Mouse (Mus musculus) heart, embryonic 12.5 days (tissue): ENCODE results near the gene Ahctf1. TPM values are rescaled to one million over a fixed set of nuclear protein-coding genes. Genes with fewer than 3 reads are reported as not detected.

Source experiments
- ATAC-seq: fragments of 200-750 bp; cut with Nextera tagmentation; 2 replicates; pipeline ENCODE4 v1.8.0; 2017; ENCODE audit warnings: moderate TSS enrichment, moderate library complexity; ENCODE audit not compliant: insufficient number of reproducible peaks, low FRiP score
- H3K27ac ChIP-seq: fragments of 300-500 bp; sonication (generic); 2 replicates; pipeline ENCODE4 v1.5.1; 2016; ENCODE audit warnings: mild to moderate bottlenecking, moderate library complexity; ENCODE audit not compliant: poor library complexity, severe bottlenecking
- H3K27me3 ChIP-seq: fragments of 300-500 bp; sonication (generic); replicated peaks from 2 replicates; pipeline ENCODE4 v1.6.1; 2016; ENCODE audit warnings: mild to moderate bottlenecking, moderate library complexity
- H3K36me3 ChIP-seq: fragments of 300-500 bp; sonication (generic); 2 replicates; pipeline ENCODE4 v1.6.1; 2016; ENCODE audit warnings: mild to moderate bottlenecking, moderate library complexity
- H3K4me1 ChIP-seq: fragments of 300-500 bp; sonication (generic); replicated peaks from 2 replicates; pipeline ENCODE4 v1.6.1; 2016; ENCODE audit warnings: mild to moderate bottlenecking
- H3K4me2 ChIP-seq: fragments of 300-500 bp; sonication (generic); 2 replicates; pipeline ENCODE4 v1.6.1; 2016; ENCODE audit warnings: mild to moderate bottlenecking, moderate library complexity
- H3K4me3 ChIP-seq: fragments of 300-500 bp; sonication (generic); 2 replicates; pipeline ENCODE4 v1.5.1; 2016; ENCODE audit warnings: mild to moderate bottlenecking
- H3K9ac ChIP-seq: fragments of 300-500 bp; sonication (generic); 2 replicates; pipeline ENCODE4 v1.6.1; 2016; ENCODE audit warnings: mild to moderate bottlenecking, moderate library complexity
- H3K9me3 ChIP-seq: fragments of 300-500 bp; sonication (generic); replicated peaks from 2 replicates; pipeline ENCODE4 v1.6.1; 2016; ENCODE audit warnings: mild to moderate bottlenecking, moderate library complexity
- WGBS: fragments of 180-500 bp; shearing (Covaris S2); methylation state at CpG from one replicate; pipeline ENCODE4 v1.1.7; 2016; 5-methylcytosine and 5-hydroxymethylcytosine counted together
- polyA plus RNA-seq: library from polyadenylated mRNA; unstranded; fragments of >200 nt; fragmentation: Nextera tagmentation; extraction: Ambion mirVana; gene quantifications from 2 replicates; pipeline ENCODE4 v1.2.1, GENCODE M21; 2016

Gene Ahctf1
- polyA plus RNA-seq, 1 experiment from 2014 or later = 22.5 TPM

GRCm38 (mm10) chr1:179712658-179713057 lies 90.8 kb downstream of the Ahctf1 start:
- Histone ChIP-seq H3K4me3 (no peak overlapping the region), H3K27ac (no peak overlapping the region), H3K9me3 (0 out of 2 replicates have a peak, but pooled peaks cover 4% of the 10 kb centered on the region), H3K4me2 (no peak overlapping the region), H3K27me3 (no peaks in the 10 kb centered on the region), H3K4me1 (no peaks in the 10 kb centered on the region), H3K9ac (no peak overlapping the region), H3K36me3 (no peaks in the 10 kb centered on the region)
- WGBS = 78% methylated on average over 7 of the region's 7 CpGs
- no peak for ATAC-seq

GRCm38 (mm10) chr1:179710739-179711138 lies 92.7 kb downstream of the Ahctf1 start:
- 76% methylated on average over 5 of the region's 5 CpGs for WGBS
- no peak for ATAC-seq
- 0 out of 2 replicates have a peak, but pooled peaks cover 4% of the 10 kb centered on the region for H3K9me3 ChIP-seq

GRCm38 (mm10) chr1:179709390-179709789 lies 94.1 kb downstream of the Ahctf1 start:
- Histone ChIP-seq H3K27me3 (no peaks in the 10 kb centered on the region), H3K4me3 (no peak overlapping the region), H3K9ac (no peak overlapping the region), H3K9me3 (no peaks in the 10 kb centered on the region), H3K4me1 (no peaks in the 10 kb centered on the region), H3K36me3 (no peaks in the 10 kb centered on the region), H3K4me2 (no peak overlapping the region), H3K27ac (no peak overlapping the region)
- WGBS = 70% methylated on average over 6 of the region's 6 CpGs
- no peak for ATAC-seq

More at GRCm38 (mm10) chr1:179710739-179711138, 92.7 kb downstream of the Ahctf1 start:
- no peaks in the 10 kb centered on the region for H3K27me3 ChIP-seq
- H3K36me3 ChIP-seq = no peaks in the 10 kb centered on the region
- H3K4me2 ChIP-seq = no peak overlapping the region
- H3K27ac ChIP-seq = no peak overlapping the region
- H3K9ac ChIP-seq = no peak overlapping the region
- H3K4me1 ChIP-seq = no peaks in the 10 kb centered on the region
- H3K4me3 ChIP-seq = no peak overlapping the region

GRCm38 (mm10) chr1:179705154-179705553 lies 98.3 kb downstream of the Ahctf1 start:
- Histone ChIP-seq H3K9ac (no peak overlapping the region), H3K4me1 (peaks cover 5% of the 10 kb centered on the region; the same call in 1 of the 2 replicates), H3K4me2 (no peak overlapping the region), H3K36me3 (no peaks in the 10 kb centered on the region), H3K4me3 (no peak overlapping the region), H3K9me3 (no peaks in the 10 kb centered on the region), H3K27ac (no peak overlapping the region), H3K27me3 (no peaks in the 10 kb centered on the region)
- WGBS = 84% methylated on average over 6 of the region's 6 CpGs
- ATAC-seq = no peak

- no peaks in the 10 kb centered on the region for H3K36me3 ChIP-seq
- H3K9ac ChIP-seq = no peak overlapping the region
- no peak for ATAC-seq
- no peak overlapping the region for H3K27ac ChIP-seq
- no peaks in the 10 kb centered on the region for H3K27me3 ChIP-seq
- no peak overlapping the region for H3K4me3 ChIP-seq
- peaks cover 5% of the 10 kb centered on the region; the same call in 1 of the 2 replicates for H3K4me1 ChIP-seq
- 38% methylated on average over 3 of the region's 3 CpGs for WGBS
- H3K9me3 ChIP-seq = no peaks in the 10 kb centered on the region
- H3K4me2 ChIP-seq = no peak overlapping the region
Measured at GRCm38 (mm10) chr1:179704150-179704549, 99.3 kb downstream of the Ahctf1 start.

Other genes with a start within 250 kb of the Ahctf1 start
- 86.9 and 91.4 TPM in 2 replicates for gene Sccpdh, start 135.5 kb downstream of the Ahctf1 start, polyA plus RNA-seq
- gene Kif28, start 58.4 kb downstream of the Ahctf1 start, polyA plus RNA-seq = not detected in 2 replicates
- gene Gm10518, start 304 bp downstream of the Ahctf1 start, polyA plus RNA-seq = 0.26 TPM in 1 of 2 replicates, not detected in the other
- 11.6 and 14.7 TPM in 2 replicates for gene Cdc42bpa, start 156.8 kb upstream of the Ahctf1 start, polyA plus RNA-seq